Mouse (Mus musculus) lung, embryonic 15.5 days (tissue): ENCODE data around the gene Bglap3. TPM values are rescaled to one million over a fixed set of nuclear protein-coding genes. Genes with fewer than 3 reads are reported as not detected.
"Not testable (repeated sequence)": the region's sequence is repeated elsewhere in the genome, so short reads cannot be mapped to it uniquely, and the experiment has no call there.

Source experiments
- ATAC-seq: fragments of 200-750 bp; cut with Nextera tagmentation; 2 replicates; pipeline ENCODE4 v1.8.0; 2017; ENCODE audit warnings: moderate number of reproducible peaks, borderline replicate concordance; ENCODE audit not compliant: low FRiP score, low TSS enrichment; ENCODE audit errors: extremely low read depth
- H3K27ac ChIP-seq: fragments of 300-500 bp; sonication (generic); 2 replicates; pipeline ENCODE4 v1.5.1; 2015; ENCODE audit warnings: moderate library complexity, mild to moderate bottlenecking, inconsistent platforms
- H3K27me3 ChIP-seq: fragments of 300-500 bp; sonication (generic); 2 replicates; pipeline ENCODE4 v1.6.1; 2015; ENCODE audit warnings: inconsistent platforms
- H3K36me3 ChIP-seq: fragments of 300-500 bp; sonication (generic); 2 replicates; pipeline ENCODE4 v1.6.1; 2015; ENCODE audit warnings: inconsistent platforms
- H3K4me1 ChIP-seq: fragments of 300-500 bp; sonication (generic); 2 replicates; pipeline ENCODE4 v1.6.1; 2015; ENCODE audit warnings: inconsistent platforms
- H3K4me2 ChIP-seq: fragments of 300-500 bp; sonication (generic); 2 replicates; pipeline ENCODE4 v1.6.1; 2015; ENCODE audit warnings: inconsistent platforms, mild to moderate bottlenecking, moderate library complexity
- H3K4me3 ChIP-seq: fragments of 300-500 bp; sonication (generic); 2 replicates; pipeline ENCODE4 v1.5.1; 2015; ENCODE audit warnings: mild to moderate bottlenecking, inconsistent platforms
- H3K9ac ChIP-seq: fragments of 300-500 bp; sonication (generic); 2 replicates; pipeline ENCODE4 v1.6.1; 2015; ENCODE audit warnings: inconsistent platforms
- H3K9me3 ChIP-seq: fragments of 300-500 bp; sonication (generic); 2 replicates; pipeline ENCODE4 v1.6.1; 2016; ENCODE audit warnings: inconsistent platforms
- WGBS: fragments of 180-500 bp; shearing (Covaris S2); methylation state at CpG from one replicate; pipeline ENCODE4 v1.1.7; 2015; 5-methylcytosine and 5-hydroxymethylcytosine counted together
- polyA plus RNA-seq: library from polyadenylated mRNA; unstranded; fragments of >200 nt; fragmentation: Nextera tagmentation; extraction: Ambion mirVana; gene quantifications from 2 replicates; pipeline ENCODE4 v1.2.1, GENCODE M21; 2015

Gene Bglap3
- polyA plus RNA-seq, 1 experiment from 2014 or later, result not detected

GRCm38 (mm10) chr3:88375750-88376626, 3.4 kb upstream of the Bglap3 start:
- WGBS, result 10% methylated on average over 19 of the region's 19 CpGs
- not testable (repeated sequence) for H3K4me1 ChIP-seq, H3K27ac ChIP-seq, H3K9ac ChIP-seq, H3K27me3 ChIP-seq, H3K36me3 ChIP-seq, H3K9me3 ChIP-seq
- peak overlapping the region; percentile 12; the same call in 1 of the 2 replicates for H3K4me3 ChIP-seq
- ATAC-seq, result peak; percentile 79; the same call in 1 of the 2 replicates
- H3K4me2 ChIP-seq, result peak overlapping the region; percentile 45

- H3K9me3 ChIP-seq, result not testable (repeated sequence)
- WGBS, result 66% methylated on average over 7 of the region's 7 CpGs
- H3K4me1 ChIP-seq, result peaks cover 17% of the 10 kb centered on the region
Measured at GRCm38 (mm10) chr3:88368511-88368910, 4.0 kb downstream of the Bglap3 start.

GRCm38 (mm10) chr3:88367517-88367916, 5.0 kb downstream of the Bglap3 start:
- H3K9ac ChIP-seq, ATAC-seq, H3K36me3 ChIP-seq, H3K4me3 ChIP-seq, H3K4me2 ChIP-seq, H3K27ac ChIP-seq, H3K9me3 ChIP-seq: not testable (repeated sequence)
- Histone ChIP-seq H3K4me1 (peaks cover 18% of the 10 kb centered on the region), H3K27me3 (peaks cover 13% of the 10 kb centered on the region)
- 45% methylated on average over 3 of the region's 7 CpGs for WGBS

More at GRCm38 (mm10) chr3:88368511-88368910, 4.0 kb downstream of the Bglap3 start:
- not testable (repeated sequence) for H3K4me3 ChIP-seq, H3K4me2 ChIP-seq, H3K9ac ChIP-seq, ATAC-seq, H3K36me3 ChIP-seq, H3K27ac ChIP-seq
- H3K27me3 ChIP-seq, result peaks cover 13% of the 10 kb centered on the region

- not testable (repeated sequence) for H3K27ac ChIP-seq, H3K36me3 ChIP-seq, H3K9ac ChIP-seq, H3K9me3 ChIP-seq
- H3K27me3 ChIP-seq, result peaks cover 13% of the 10 kb centered on the region
- peak; percentile 61; the same call in 1 of the 2 replicates for ATAC-seq
- peak overlapping the region; percentile 19; the same call in 1 of the 2 replicates for H3K4me3 ChIP-seq
- peak overlapping the region; percentile 49; the same call in 1 of the 2 replicates for H3K4me2 ChIP-seq
- peaks cover 18% of the 10 kb centered on the region for H3K4me1 ChIP-seq
- WGBS, result 9% methylated on average over 21 of the region's 22 CpGs
Measured at GRCm38 (mm10) chr3:88366830-88367428, 5.6 kb downstream of the Bglap3 start.

- Histone ChIP-seq H3K27ac (no peak overlapping the region), H3K4me2 (no peak overlapping the region), H3K9me3 (no peaks in the 10 kb centered on the region; the same call in 1 of the 2 replicates), H3K4me3 (no peak overlapping the region), H3K9ac (no peak overlapping the region), H3K36me3 (peaks cover 18% of the 10 kb centered on the region), H3K4me1 (peaks cover 18% of the 10 kb centered on the region), H3K27me3 (peaks cover 13% of the 10 kb centered on the region)
- 36% methylated on average over 34 of the region's 34 CpGs for whole genome bisulfite sequencing
- ATAC-seq, result no peak
Measured at GRCm38 (mm10) chr3:88365705-88366361, 6.7 kb downstream of the Bglap3 start.

- no peaks in the 10 kb centered on the region for H3K9me3 ChIP-seq
Measured at GRCm38 (mm10) chr3:88364337-88364736, 8.2 kb downstream of the Bglap3 start, which contains the start of gene Paqr6. Paqr6 (plus strand) TSS chr3:88364584.

GRCm38 (mm10) chr3:88363700-88364099, 8.8 kb downstream of the Bglap3 start:
- ATAC-seq, result 0 out of 2 replicates have a peak, but pooled peaks have one; percentile 3
- no peak overlapping the region for H3K4me2 ChIP-seq
- peaks cover 18% of the 10 kb centered on the region for H3K4me1 ChIP-seq
- no peaks in the 10 kb centered on the region for H3K9me3 ChIP-seq
- H3K9ac ChIP-seq, result no peak overlapping the region
- no peak overlapping the region for H3K4me3 ChIP-seq
- H3K27ac ChIP-seq, result peak overlapping the region; percentile 35; the same call in 1 of the 2 replicates
- H3K27me3 ChIP-seq, result peaks cover 13% of the 10 kb centered on the region
- WGBS, result 49% methylated on average over 4 of the region's 4 CpGs
- peaks cover 37% of the 10 kb centered on the region for H3K36me3 ChIP-seq

More at GRCm38 (mm10) chr3:88364337-88364736, 8.2 kb downstream of the Bglap3 start, which contains the start of gene Paqr6:
- Histone ChIP-seq H3K9ac (no peak within 1 kb of the TSS), H3K4me2 (peak within 1 kb of the TSS; percentile 49), H3K36me3 (peaks cover 31% of the 10 kb centered on the region), H3K4me3 (peak within 1 kb of the TSS; percentile 26), H3K27ac (peak within 1 kb of the TSS; percentile 35; the same call in 1 of the 2 replicates), H3K27me3 (peaks cover 13% of the 10 kb centered on the region), H3K4me1 (peaks cover 18% of the 10 kb centered on the region)
- peak; percentile 76 for ATAC-seq
- 3% methylated on average over 16 of the region's 16 CpGs for WGBS

GRCm38 (mm10) chr3:88361612-88362313, 10.8 kb downstream of the Bglap3 start:
- Histone ChIP-seq H3K4me3 (no peak overlapping the region), H3K9me3 (no peaks in the 10 kb centered on the region), H3K27me3 (peaks cover 13% of the 10 kb centered on the region), H3K4me2 (no peak overlapping the region), H3K36me3 (peaks cover 55% of the 10 kb centered on the region), H3K27ac (no peak overlapping the region), H3K9ac (no peak overlapping the region), H3K4me1 (peaks cover 15% of the 10 kb centered on the region)
- ATAC-seq, result no peak
- 84% methylated on average over 2 of the region's 2 CpGs for WGBS

- no peaks in the 10 kb centered on the region for H3K9me3 ChIP-seq
- H3K27me3 ChIP-seq, result peaks cover 11% of the 10 kb centered on the region
- no peak overlapping the region for H3K4me3 ChIP-seq
- no peak overlapping the region for H3K27ac ChIP-seq
- no peak overlapping the region for H3K9ac ChIP-seq
- H3K36me3 ChIP-seq, result peaks cover 62% of the 10 kb centered on the region
- no peak for ATAC-seq
- peaks cover 15% of the 10 kb centered on the region for H3K4me1 ChIP-seq
- 64% methylated on average over 6 of the region's 6 CpGs for WGBS
- no peak overlapping the region for H3K4me2 ChIP-seq
Measured at GRCm38 (mm10) chr3:88361096-88361495, 11.4 kb downstream of the Bglap3 start.

- H3K4me3 ChIP-seq, result no peak overlapping the region
- no peaks in the 10 kb centered on the region for H3K9me3 ChIP-seq
- no peak overlapping the region for H3K4me2 ChIP-seq
- H3K27ac ChIP-seq, result no peak overlapping the region
- peaks cover 73% of the 10 kb centered on the region for H3K36me3 ChIP-seq
- ATAC-seq, result no peak
- WGBS, result 59% methylated on average over 3 of the region's 3 CpGs
- H3K9ac ChIP-seq, result no peak overlapping the region
- no peaks in the 10 kb centered on the region for H3K27me3 ChIP-seq
- peaks cover 15% of the 10 kb centered on the region for H3K4me1 ChIP-seq
Measured at GRCm38 (mm10) chr3:88359989-88360388, 12.6 kb downstream of the Bglap3 start.

GRCm38 (mm10) chr3:88359584-88359983, 13.0 kb downstream of the Bglap3 start:
- ATAC-seq, result no peak
- Histone ChIP-seq H3K4me1 (peaks cover 10% of the 10 kb centered on the region), H3K9ac (no peak overlapping the region), H3K27me3 (no peaks in the 10 kb centered on the region), H3K4me2 (no peak overlapping the region), H3K9me3 (no peaks in the 10 kb centered on the region), H3K27ac (no peak overlapping the region), H3K4me3 (no peak overlapping the region), H3K36me3 (peaks cover 77% of the 10 kb centered on the region)
- WGBS, result 72% methylated on average over 5 of the region's 5 CpGs
